Mouse (Mus musculus): Measurements from ENCODE around the gene Gm7903. TPM values are rescaled to one million over a fixed set of nuclear protein-coding genes. Genes with fewer than 3 reads are reported as not detected.
"Not testable (repeated sequence)": the region's sequence is repeated elsewhere in the genome, so short reads cannot be mapped to it uniquely, and the experiment has no call there.

Gene Gm7903
- not detected in 2 replicates for total RNA-seq (2015; ENCODE audit: low replicate concordance)
- total RNA-seq (2017; ENCODE audit: low replicate concordance) = not detected in 2 replicates

DNA sequence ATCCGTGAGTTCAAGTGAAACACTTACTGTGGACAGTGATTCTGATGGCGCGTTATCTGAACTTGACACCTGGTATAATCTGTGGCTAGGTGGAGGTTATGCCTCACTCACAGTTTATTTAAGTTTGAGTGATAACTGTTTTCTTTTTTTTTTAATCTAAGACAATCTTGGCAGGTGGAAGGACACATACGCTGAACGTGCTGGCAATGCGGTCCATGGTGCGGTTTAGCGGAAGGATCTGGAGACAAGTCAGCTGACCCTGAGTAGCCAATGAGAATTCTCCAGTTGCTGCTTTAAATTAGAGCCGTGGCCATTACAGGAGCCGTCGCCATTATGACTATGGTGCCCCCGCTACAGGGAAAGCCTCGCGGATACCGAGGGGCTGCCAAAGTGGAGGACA is at the start of gene Gm7903:
TSS of gene Gm7903 (plus strand) at position 301 of the 400 bp plus-strand sequence.
- ATAC-seq (replicated peaks; ENCODE audit: low FRiP score, poor library complexity, severe bottlenecking) = not testable (repeated sequence)

DNA sequence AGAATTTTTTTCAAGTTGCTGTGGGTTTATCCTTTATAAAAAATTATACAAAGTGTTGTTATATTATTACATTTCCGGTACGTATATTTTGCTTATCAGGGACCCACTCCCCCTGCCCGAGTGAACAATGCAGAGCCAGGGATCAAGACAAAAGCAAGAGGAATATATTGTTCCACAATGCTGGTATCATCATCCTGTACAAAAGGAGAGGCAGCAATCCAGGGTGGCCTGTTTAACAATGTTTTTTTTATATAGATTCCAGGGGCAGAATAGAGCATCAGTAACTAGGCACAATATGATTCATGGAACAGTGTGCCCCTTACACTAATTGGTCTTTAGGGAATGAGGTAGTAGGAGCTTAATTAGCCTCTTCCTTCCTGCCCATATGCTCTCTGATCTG is 30.1 kb upstream of the Gm7903 start:
- not testable (repeated sequence) for ATAC-seq (replicated peaks; ENCODE audit: low FRiP score, poor library complexity, severe bottlenecking)

DNA sequence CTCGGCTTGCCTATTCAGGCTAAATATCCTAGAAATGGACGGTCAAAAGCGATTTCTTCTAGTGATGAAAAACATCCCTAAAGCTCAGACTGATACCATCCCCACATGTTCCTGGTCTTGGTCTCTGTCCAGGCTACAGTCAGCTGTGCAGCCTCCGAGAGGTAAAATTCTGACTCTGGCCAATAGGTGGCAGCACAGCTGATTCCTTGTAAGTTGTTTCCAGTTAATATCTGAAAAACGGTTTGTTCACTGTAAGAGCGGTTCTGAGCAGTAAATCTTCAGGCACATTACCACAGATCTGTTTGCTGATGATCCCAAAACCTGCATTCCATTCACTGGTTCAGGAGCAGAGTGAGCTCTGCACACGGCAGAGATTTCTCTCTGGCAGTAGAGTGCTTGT is 12.4 kb upstream of the Gm7903 start:
- not testable (repeated sequence) for ATAC-seq (replicated peaks; ENCODE audit: low FRiP score, poor library complexity, severe bottlenecking)

DNA sequence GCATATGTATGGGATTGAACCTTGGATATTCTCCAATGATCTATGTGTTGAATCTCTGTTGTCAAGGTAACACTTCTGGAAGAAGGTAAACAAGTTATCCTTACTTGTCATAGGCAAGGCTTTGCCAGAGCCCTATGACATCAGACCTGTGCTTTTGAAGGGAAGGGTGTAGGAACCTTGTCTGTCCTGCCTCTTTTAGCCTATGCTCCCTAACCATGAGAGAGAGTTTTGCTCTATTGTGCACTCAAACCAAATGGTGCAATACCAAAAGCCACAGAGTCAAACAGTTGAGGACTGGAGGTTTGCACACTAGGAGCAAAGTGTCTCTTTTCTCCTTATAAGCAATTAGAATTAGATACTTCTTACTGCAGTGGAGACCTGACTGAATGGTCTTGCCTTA is 11.8 kb upstream of the Gm7903 start:
- ATAC-seq (replicated peaks; ENCODE audit: low FRiP score, poor library complexity, severe bottlenecking) = not testable (repeated sequence)

DNA sequence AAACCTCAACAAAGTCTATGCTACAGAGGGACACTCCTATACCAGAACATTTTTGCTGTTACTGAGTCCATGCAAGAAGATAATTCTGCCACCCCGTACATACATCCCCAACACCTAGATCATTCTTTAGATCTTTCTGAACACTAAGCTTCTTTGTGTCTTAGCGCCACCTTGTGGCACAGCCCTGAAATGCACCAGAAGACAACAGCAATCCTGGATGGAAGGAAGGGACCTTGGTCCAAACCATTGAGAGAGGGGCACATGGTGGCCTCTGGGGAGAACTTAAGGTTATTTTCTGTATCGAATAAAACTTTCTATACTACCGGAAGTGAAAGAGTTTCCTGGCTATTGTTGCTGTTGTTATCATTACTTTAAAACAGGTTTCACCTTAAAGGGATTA is 11.2 kb upstream of the Gm7903 start:
- ATAC-seq (replicated peaks; ENCODE audit: low FRiP score, poor library complexity, severe bottlenecking) = not testable (repeated sequence)

DNA sequence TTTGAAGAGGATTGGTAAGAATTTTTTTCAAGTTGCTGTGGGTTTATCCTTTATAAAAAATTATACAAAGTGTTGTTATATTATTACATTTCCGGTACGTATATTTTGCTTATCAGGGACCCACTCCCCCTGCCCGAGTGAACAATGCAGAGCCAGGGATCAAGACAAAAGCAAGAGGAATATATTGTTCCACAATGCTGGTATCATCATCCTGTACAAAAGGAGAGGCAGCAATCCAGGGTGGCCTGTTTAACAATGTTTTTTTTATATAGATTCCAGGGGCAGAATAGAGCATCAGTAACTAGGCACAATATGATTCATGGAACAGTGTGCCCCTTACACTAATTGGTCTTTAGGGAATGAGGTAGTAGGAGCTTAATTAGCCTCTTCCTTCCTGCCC is 30.5 kb downstream of the Gm7903 start:
- ATAC-seq (replicated peaks; ENCODE audit: low FRiP score, poor library complexity, severe bottlenecking) = not testable (repeated sequence)

DNA sequence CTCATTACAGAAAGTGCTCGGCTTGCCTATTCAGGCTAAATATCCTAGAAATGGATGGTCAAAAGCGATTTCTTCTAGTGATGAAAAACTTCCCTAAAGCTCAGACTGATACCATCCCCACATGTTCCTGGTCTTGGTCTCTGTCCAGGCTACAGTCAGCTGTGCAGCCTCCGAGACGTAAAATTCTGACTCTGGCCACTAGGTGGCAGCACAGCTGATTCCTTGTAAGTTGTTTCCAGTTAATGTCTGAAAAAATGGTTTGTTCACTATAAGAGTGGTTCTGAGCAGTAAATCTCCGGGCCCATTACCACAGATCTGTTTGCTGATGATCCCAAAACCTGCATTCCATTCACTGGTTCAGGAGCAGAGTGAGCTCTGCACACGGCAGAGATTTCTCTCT is 48.3 kb downstream of the Gm7903 start:
- ATAC-seq (replicated peaks; ENCODE audit: low FRiP score, poor library complexity, severe bottlenecking) = not testable (repeated sequence)

DNA sequence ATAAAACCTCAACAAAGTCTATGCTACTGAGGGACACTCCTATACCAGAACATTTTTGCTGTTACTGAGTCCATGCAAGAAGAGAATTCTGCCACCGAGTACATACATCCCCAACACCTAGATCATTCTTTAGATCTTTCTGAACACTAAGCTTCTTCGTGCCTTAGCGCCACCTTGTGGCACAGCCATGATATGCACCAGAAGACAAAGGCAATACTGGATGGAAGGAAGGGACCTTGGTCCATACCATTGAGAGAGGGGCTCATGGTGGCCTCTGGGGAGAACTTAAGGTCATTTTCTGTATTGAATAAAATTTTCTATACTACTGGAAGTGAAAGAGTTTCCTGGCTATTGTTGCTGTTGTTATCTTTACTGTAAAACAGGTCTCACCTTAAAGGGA is 49.5 kb downstream of the Gm7903 start:
- ATAC-seq (replicated peaks; ENCODE audit: low FRiP score, poor library complexity, severe bottlenecking) = not testable (repeated sequence)

Other genes with a start within 250 kb of the Gm7903 start
- gene Tceal6, start 223.1 kb upstream of the Gm7903 start, total RNA-seq (2015; ENCODE audit: low replicate concordance) = not detected in 2 replicates
- not detected in 2 replicates for gene Tceal6, start 223.1 kb upstream of the Gm7903 start, total RNA-seq (2017; ENCODE audit: low replicate concordance)
- gene Pramel3, start 131.5 kb upstream of the Gm7903 start, total RNA-seq (2015; ENCODE audit: low replicate concordance) = not detected in 2 replicates
- gene Pramel3, start 131.5 kb upstream of the Gm7903 start, total RNA-seq (2017; ENCODE audit: low replicate concordance) = not detected in 2 replicates
- not detected in 2 replicates for gene Gm5128, start 60.6 kb upstream of the Gm7903 start, total RNA-seq (2015; ENCODE audit: low replicate concordance)
- not detected in 2 replicates for gene Gm5128, start 60.6 kb upstream of the Gm7903 start, total RNA-seq (2017; ENCODE audit: low replicate concordance)
- gene AV320801, start 60.8 kb downstream of the Gm7903 start, total RNA-seq (2015; ENCODE audit: low replicate concordance) = not detected in 2 replicates
- gene AV320801, start 60.8 kb downstream of the Gm7903 start, total RNA-seq (2017; ENCODE audit: low replicate concordance) = not detected in 2 replicates
- gene Nxf7, start 164.9 kb downstream of the Gm7903 start, total RNA-seq (2015; ENCODE audit: low replicate concordance) = not detected in 2 replicates
- not detected in 2 replicates for gene Nxf7, start 164.9 kb downstream of the Gm7903 start, total RNA-seq (2017; ENCODE audit: low replicate concordance)
- not detected in 2 replicates for gene Prame, start 193.9 kb downstream of the Gm7903 start, total RNA-seq (2015; ENCODE audit: low replicate concordance)
- gene Prame, start 193.9 kb downstream of the Gm7903 start, total RNA-seq (2017; ENCODE audit: low replicate concordance) = not detected in 2 replicates